Mouse (Mus musculus) kidney, postnatal 4 days (tissue): Measurements from ENCODE around the gene Rabl2.

Experiments used
- DNase-seq, 2 experiments: peaks; one replicate each; pipeline ENCODE4 v3.0.0; 2021; ENCODE audit warnings: mixed read lengths in 2 of 2

Gene Rabl2

DNA sequence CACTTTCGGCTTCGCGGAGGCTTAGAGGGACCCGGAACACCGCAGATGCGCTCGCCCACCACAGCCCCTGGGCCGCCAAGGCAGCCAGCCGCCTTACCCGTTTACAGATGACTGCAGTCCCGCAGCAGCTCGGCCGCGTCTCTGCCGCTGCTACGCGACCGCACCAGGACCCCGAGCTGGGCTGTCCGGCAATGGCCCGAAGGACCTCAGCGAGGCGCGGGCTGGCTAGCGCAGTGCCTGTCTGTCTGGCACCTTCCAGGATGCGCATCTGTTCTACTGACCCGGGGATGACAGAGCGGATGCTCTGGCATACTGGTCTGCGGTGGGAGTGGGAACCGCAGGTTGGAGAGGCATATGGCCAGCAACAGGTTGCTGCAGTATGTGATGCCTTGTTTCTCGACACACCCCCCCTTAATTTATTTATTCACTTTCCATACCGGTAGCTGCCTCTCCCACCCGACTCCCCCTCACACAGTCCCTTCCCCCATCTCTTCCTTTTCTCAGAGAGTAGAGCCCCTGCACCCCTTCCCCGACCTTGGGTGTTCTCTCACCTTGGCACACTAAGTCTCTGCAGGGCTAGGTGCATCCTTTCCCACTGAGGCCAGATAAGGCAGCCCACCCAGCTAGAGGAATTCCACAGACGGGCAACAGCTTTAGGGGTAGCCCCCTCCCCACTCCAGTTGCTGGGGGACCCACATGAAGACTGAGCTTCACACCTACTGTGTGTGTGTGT lies at the start of gene Rabl2:
Rabl2 (minus strand) TSS at position 201 of the 733 bp plus-strand sequence.
- DNase-seq, result peak; percentile 95

DNA sequence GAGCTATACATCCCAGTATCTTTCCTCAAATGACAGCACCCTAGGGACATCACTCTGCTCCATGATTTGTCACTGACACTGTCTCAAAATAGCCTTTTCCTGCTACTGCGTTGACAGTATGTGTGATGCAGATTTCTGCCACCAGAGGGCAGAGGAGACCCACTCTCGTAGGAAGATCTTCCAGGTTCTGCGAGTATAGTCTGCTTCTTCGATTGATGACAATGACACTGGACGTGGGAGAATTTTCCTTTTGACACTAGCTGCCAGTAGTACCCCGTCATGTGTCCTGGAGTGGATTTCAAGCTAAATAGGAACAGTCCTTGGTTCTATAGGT lies 31.9 kb upstream of the Rabl2 start:
- DNase-seq, result peak; percentile 85 to 86

DNA sequence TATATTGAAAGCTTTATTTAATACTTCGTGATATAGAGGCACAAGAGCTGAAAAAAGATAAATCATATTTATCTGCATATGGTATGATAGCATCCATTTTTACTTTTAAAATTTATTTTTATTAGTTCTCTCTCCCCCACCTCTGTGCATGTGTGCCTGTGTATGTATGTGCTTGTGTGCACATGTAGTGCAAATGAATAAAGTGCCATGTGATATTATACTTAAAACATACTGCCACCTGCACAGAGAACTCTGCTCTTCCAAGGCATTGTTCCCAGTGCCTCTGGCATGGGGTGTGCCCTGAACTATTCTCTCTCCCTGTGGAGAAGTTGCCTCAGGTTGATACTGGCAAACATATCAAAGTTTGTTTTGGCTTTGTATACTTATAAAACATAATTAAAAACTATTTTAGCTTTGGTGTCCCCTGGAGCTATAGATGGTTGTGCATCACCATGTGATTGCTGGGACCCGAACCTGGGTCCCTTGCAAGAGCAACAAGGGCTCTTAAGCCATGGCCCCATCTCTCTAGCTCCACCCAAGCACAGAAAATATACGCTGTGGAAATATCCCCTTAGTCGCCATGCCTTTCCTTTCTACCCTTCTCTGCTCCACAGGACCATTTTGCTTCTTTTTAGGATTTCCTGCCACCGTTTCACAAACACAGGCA lies 31.4 kb upstream of the Rabl2 start:
- DNase-seq, result no peak

DNA sequence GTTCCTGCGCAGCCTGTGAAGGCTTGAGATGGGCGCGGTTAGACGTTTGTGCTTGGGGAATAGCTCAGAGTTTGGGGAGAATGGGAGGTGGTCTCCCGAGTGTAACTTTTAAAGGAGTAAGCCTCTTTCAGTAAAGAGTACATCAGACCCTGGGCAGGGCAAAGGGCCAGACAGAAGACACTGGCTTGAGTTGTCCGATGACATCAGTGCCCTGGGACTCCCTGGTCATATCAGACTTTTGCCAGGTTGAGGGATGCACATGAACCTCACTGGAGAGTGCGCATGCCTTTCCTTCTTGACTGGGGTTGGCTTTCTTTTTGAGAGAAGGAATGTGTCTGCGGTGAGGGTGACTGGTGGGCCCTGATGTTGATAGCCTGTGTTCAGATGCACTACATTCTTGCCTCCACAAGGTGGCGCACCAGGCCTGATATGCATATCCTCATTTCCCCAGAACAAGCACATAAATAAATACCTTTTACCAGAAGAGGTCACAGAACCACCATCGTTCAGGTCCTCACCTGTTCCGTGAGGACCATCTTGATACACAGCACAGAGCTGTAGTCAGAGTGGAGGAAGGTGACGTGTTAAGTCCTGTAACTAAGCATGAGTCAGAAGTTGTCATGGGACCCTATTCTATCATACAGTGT lies 30.7 kb upstream of the Rabl2 start:
- peak; percentile 61 to 62 for DNase-seq

DNA sequence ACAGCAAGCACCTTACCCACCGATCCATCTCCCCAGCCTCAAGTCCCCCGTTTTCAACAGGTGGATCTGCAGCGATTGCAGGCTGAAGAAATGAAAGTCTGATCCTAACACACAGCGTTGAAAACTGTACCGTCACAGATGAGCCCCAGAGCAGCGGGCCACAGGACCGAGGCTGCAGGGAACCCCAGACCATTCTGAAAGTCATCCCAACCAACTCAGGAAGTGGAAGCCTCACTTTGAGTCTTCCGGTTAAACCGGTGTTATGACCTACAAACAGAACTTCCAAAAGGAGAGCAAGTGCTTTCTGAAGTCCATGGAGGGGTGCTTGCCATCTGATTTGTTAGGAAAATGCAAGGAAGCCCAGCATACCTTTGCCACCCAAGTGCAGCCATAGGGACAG lies 16.2 kb upstream of the Rabl2 start:
- DNase-seq, result no peak

DNA sequence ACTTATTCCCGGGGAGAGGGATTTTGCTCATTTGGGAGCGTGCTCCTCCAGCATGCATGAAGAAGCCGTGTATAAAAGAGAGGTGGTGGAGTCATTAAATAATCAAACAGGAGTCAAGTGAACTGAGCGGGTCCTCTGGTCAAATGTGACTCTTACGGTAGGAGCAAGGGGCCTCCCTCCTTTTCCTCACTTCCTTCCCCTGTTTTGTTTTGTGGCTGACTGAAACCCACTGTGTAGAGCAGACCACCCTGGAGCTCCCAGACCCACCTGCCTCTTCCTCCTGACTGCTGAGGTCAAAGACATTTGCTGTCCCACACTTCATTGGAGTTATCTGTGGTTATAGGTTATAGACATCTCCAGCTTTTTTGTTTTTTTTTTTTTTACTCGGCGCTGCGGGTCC lies 15.8 kb upstream of the Rabl2 start:
- DNase-seq, result no peak

DNA sequence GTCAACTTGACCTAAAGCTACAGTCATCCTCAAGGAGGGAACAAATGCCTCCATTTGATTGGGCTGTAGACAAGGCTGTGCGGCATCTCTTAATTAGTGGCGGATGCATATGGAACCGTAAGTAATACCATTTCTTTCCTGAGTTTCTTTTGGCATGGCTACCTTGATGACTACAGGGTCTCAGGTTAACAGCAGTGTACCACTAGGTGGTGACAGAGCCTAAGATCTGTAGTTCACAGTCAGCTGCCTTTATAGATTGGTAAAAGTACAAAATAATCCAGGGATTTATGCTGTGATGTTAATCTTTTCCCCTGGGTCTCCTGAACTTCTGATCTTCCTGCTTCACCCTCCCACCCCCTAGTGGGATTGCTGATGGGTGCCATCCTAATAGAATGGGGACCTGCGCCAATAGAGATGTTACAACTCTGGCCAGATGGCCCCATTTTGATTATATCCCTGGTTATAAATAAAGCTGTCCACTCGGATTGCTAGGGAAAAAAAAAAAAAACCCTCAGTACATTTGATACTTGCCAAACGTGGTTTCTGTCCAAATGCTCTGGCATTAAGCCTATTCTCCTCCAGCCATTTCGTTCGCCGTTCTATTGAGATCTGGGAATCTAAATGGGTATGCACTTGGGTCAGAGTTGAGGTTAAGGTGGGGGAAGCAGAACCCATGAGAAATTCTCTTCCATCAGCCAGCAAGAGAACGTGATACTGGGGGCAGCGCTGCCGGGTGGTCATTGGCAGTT lies 14.3 kb upstream of the Rabl2 start:
- no peak for DNase-seq

DNA sequence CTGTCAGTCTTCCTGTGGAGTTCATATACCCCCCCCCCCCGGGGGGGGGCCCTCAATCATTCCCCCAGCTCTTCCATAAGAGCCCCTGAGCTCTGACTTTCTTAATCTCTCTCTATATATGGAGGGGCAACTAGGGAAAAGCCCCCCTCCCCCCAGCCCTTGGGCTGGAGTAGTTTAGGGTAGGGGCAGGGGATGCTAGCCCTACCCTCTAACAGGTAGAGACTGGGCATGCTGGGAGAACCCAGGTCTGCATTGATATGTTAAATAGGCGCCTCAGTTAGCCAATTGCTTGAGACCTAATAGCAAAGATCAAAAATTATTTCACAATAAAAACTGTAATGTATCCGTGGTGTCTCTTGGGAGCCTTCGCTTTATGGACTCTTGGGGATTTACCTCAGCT lies 825 bp upstream of the Rabl2 start:
- no peak for DNase-seq

DNA sequence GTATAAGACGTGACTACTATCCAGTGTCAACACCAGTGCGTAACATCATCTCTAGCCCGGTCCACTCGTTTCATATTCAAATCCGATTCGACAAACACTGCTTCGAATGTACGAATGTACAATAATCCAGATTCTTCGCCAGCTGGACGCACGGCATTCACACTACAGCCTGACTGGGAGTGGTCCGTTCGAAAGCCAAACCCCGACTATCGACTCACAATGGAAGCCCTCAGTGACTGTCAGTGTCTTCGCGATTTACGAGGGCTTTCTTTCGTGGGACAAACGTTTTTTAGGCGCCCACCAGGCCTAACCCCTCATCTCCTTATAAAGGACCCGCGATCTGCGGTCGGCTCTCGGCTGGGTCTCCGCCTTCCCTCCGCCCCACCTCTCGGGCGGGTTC lies 406 bp downstream of the Rabl2 start:
- no peak for DNase-seq

DNA sequence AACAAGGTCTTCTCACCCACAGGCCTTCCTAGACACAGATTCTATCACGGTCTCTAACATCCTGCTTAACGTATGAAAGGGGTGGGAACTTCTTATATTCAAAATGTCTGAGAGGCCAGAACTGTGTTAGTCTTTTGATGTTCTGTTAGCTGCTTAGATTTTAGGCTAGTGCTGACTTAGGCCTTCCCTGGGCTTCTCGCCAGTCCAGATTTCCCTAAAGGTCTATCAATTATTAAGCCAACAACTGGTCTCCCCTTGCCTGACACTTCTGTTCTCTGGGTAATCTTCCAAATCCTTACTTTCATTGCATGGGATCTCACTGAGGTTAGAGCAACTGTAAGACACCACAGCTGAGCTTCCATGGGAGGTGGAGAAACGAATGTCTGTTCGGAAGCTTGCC lies 2.6 kb downstream of the Rabl2 start:
- peak in 1 of 2 experiments; percentile 28 for DNase-seq

DNA sequence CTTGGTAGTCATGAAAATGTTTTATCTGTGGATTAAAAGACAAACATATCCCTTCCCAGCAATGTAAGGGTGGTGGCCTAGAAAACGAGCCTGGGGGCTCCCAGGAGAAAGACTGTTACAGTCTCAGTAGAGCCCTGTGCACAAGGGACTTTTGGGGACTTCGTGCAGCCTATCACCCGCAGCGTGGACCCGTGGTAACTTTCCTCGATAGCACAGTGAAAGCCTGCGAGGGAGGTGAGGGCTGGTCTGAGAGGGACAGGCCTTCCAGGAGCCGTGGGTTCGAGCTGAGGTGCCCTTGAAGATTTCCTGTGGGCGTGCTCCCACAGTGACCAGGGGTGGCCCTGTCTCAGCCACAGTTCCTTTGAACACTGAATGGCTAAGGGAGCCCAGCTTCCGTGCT lies 6.1 kb downstream of the Rabl2 start:
- DNase-seq, result no peak

DNA sequence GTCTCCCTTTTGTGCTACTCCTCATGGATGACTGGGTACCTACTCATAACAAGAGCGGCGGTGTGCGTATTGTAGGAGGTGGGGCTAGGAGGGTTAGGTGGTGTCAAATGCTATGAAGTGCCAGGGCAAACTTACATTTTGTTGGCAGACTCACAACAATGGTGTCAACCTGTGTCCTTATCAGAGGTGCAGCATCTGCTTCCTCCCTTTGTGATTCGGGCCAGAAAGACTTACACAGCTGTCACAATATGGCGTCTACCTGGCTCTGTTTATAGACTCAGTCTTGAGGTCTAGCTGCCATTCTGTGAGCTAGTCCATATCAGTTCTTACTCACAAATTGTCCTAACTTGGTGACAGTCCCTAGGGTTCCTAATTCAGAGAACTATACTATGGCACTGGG lies 6.6 kb downstream of the Rabl2 start:
- DNase-seq, result no peak

DNA sequence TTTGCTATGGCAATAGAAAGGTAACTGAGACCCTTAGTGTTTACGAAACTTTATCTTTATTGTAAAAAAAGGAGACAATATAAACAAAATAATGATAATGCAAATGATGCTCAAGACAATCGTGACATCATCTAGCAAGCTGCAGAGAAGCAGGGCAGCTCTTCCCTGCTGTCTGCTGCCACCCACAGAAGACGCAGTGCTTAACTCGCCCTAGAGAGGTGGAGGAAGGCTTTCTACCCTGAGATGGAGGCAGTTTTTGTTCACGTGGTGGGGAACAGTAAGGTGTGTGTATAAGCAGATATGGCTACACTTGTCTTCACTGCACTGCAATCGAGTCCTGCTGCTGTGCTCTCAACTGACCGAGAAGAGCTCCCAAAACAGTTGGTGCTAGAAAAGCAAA lies 9.2 kb downstream of the Rabl2 start:
- no peak for DNase-seq

DNA sequence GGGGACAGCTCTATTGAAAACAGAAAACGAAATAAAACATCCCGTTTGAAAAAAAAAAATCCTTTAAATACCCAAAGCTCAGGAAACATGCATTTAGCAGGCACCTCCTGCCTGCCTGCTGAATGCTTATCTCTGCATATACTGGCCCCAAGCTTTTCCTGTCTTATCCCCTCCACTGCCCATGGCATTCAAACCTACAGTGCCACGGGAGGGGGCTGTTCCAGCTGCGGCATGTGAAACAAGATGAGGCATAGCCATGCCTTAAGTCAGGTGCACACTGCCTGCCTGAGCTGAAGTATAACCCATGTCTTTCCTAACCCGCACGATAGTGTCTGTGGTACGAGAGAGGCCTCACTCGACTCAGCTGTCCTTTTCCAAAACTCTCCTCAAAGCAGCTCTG lies 19.6 kb downstream of the Rabl2 start:
- no peak for DNase-seq

DNA sequence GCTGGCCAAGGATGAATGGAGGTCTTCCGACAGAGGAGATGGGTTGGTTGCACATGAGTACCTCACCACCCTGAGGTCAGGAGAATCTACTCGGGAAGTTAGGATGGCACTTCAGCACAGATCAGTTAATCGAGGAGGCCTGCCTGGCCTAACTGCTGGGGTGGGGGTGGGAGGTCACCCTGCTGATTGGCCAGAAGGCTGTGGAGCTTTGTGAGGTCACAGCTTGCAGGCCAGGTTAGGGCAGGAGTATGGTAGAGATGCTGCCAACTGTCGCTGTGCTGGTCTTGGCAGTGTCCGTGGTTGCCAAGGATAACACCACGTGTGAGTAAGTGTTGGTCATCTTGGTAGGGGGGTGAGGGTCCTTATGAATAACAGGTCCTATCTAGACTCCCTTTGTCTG lies 23.6 kb downstream of the Rabl2 start, which contains the start of gene Acr:
Acr (plus strand) TSS at position 213 of the 400 bp plus-strand sequence.
- no peak for DNase-seq

DNA sequence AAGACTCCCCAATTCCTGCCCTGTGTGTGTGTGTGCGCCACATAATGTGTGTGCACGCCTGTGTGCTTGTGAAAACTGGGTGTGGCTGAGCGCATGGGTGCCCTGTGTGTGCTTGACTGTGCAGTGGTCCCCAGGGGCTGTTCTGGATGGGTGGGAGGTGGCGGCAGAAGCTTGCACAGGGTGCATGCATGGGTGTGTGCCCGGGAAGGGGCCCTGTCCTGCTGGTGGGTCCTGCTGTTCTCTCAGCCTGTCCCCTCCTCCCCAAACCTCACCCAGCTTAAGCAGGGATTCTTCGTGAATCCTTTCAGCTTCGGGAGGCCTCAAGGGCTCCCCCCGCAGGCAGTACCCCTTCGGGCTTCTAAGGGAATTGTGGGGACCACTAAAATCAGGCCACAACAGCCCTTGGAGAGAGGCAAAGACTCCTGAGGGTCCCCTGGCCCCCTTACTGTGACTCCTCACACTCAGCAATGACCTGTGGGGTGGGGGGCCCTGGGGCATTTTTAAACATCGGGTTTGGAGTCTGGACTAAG lies 32.5 kb downstream of the Rabl2 start:
- no peak for DNase-seq

DNA sequence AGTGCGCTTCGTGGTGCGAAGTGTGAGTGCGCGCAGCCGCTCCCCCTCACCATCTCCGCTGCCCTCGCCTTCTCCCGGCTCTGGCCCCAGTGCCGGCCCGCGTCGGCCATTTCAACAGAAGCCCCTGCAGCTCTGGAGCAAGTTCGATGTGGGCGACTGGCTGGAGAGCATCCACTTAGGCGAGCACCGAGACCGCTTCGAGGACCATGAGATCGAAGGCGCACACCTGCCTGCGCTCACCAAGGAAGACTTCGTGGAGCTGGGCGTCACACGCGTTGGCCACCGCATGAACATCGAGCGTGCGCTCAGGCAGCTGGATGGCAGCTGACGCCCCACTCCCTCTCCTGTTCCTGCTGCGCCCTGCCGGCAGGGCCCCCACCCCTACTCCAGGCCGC lies 33.7 kb downstream of the Rabl2 start:
- peak; percentile 12 to 24 for DNase-seq

DNA sequence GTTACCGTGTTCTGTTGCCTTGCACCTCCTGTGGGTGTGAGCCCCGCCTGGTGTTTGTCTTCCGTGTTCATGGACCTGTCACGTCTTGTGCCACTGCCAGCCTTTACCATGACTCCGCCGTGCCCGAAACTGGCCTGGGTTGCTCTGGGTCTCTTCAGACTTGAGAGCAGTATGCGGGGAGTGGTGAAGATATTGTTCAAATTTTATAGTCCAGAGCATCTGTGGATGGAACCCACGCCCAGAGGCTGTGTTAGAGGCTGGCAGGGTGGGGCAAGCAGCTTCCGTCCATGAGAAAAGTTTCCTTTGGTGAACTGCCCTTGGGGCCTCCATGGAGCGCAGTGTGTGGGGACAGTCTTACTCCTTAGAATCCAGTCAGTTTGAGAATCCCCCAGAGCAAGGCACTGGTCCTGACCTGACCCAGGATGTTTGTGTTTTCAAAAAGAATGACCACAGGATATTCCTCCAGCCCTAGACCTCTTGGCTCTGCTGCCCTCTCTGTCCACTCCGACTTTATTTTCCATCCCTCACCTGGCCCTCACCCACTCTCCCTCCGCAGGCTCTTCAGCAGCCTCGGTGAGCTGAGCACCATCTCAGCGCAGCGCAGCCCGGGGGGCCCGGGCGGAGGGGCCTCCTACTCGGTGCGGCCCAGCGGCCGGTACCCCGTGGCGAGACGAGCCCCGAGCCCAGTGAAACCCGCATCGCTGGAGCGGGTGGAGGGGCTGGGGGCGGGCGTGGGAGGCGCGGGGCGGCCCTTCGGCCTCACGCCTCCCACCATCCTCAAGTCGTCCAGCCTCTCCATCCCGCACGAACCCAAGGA lies 34.3 kb downstream of the Rabl2 start:
- DNase-seq, result no peak

DNA sequence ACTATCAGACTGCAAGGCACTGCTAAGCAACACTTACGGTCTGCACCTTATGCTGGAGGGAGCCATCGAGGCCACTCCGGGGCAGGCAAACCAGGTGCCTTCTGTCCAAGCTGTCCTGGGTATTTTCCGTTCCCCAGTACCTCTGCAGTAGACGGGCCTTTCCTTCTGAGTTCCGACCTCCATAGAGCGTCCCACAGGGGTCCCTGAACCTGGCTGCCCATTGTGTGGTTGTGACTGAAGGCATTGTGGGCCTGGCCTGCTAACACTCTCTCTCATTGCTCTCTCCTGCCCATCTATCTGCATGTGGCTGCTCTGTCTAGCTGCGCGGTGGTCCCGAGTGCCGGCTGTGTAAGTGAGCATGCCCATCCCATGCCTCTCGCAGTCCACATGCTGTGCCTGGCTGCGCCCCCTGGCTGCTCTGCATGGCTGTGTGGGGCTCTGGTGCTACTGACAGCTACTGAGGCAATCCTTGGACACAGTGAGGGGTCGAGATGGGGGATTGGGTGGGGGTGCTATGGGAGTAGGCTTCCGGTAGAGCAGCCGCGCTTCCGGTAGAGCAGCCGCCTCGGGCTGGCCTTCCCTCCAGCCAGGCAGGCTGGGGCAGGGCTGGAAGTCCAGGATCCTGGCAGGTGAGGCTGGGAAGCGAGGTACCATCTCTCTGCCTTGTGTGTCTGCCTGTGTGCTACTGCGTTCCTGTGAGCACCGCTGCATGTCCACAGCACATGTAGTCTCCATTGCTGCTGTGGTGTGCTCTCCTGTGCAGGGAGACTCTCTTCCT lies 35.1 kb downstream of the Rabl2 start:
- peak; percentile 43 to 61 for DNase-seq

DNA sequence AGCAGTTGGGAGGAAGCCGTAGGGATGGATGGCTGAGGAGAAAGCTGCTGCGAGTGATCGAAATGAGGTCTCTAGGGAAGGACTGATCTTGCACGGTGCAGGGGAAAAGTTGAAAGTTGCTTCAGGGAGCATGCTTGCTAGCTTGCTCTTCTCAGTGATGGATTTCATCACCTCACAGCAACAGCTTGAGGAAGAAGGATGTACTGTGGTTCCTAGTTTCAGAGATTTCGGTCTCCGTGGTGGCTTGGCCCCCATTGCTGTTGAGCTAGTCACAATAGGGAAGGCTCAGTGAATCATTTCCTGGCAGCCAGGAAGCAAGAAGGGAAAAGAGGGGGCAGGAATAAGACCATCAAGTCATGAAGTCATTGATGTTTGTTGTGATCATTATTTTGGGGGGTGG lies 36.1 kb downstream of the Rabl2 start:
- no peak for DNase-seq

DNA sequence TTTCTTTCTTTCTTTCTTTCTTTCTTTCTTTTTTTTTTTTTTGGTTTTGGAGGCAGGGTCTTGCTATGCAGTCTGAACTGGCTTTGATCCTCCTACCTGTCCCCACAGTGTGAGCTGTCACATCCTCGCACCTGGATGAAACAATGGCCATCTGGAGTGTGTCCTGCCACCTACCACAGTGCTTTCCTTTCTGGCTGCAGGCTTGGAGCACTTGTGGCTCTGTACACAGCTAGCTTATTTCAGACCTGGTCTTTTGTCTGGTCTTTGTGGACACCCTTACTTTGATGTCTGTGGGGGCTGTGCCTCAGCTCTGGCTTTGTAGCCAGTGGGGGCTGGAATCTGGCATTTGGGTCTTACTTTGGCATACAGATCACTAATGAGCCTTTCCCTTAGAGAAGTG lies 40.0 kb downstream of the Rabl2 start:
- no peak for DNase-seq

DNA sequence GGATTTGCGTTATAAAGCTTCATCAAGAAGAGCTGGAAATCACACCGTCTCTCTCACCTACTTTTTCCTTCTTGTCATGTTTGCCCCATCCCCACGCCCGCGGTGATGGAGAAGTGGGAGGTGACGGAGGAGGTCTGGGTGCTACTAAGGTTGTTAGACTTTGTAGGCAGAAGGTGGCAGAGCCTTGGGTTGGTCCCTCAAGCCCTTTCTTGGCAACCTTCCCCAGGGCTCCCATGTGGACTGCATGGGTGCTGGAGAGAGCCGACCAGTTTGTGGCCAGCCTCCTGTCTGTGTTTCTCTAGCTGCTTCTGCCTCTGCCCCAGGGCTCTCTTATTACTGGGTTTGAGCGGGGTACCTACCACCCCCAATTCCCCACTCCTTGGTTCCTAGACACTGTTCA lies 41.2 kb downstream of the Rabl2 start:
- no peak for DNase-seq
